Mouse (Mus musculus) G1E-ER4 (cell line): ENCODE data around the gene Agrp. TPM values are rescaled to one million over a fixed set of nuclear protein-coding genes. Genes with fewer than 3 reads are reported as not detected.

Experiments used
- GATA1 ChIP-seq: IDR thresholded peaks from one replicate; pipeline ENCODE4 v1.8.0; 2012; ENCODE audit warnings: low read length, inconsistent platforms
- polyA plus RNA-seq: library from polyadenylated mRNA; stranded (reverse); fragments of >175 nt; gene quantifications from 2 replicates; pipeline ENCODE4 v1.2.3, GENCODE M21; 2012

The Agrp gene
- 0.10 TPM in 1 of 2 replicates, not detected in the other for polyA plus RNA-seq

DNA sequence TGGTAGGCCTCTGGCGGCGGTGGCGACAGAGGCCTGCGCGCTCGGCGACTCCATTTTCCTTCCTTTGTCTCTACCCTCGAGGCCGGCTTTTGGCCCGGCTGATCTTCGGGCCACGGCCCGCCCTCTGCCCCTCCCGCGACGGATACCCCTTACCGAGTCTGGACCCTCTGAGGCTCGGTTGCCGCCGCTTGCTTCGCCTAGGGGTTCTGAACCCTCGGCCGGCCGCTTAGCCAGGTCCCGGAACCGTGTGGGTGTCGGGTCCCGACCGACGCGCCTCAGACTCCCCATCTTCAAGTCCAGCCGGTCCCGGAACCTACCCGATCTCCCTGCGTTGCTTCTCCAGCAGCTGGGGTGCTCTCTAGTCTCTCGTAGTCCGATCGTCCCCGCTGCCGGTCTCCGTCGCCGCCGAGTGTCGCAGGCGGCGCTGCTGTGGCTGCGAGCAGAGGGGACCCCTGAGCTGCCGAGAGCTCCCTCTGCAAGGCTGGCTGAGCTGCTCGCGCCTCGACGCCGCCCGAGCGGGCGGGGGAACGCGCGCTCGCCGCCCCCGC lies at the start of gene Agrp:
Agrp (minus strand) TSS at position 431 of the 548 bp plus-strand sequence.
- TF ChIP-seq GATA1 = no peak

DNA sequence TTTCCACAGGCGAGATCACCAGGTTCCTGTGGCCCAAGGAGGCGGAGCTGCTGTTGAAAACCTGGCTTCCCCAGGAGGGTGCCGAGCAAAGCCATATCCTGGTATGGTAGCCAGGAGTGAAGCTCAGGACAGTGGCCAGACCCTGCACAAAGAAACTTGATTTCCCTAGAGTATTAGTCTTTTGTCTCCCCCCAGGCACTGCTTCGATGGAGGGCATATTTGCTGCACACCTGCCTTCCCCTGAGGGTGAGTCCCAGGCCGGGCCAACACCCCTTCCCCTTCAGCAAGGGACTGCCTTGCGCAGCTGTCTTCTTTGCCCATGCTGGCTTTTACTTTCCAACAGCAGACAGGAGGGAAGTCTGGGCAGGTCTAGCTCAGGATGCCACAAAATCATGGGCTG lies 49.4 kb upstream of the Agrp start:
- no peak for TF ChIP-seq GATA1

DNA sequence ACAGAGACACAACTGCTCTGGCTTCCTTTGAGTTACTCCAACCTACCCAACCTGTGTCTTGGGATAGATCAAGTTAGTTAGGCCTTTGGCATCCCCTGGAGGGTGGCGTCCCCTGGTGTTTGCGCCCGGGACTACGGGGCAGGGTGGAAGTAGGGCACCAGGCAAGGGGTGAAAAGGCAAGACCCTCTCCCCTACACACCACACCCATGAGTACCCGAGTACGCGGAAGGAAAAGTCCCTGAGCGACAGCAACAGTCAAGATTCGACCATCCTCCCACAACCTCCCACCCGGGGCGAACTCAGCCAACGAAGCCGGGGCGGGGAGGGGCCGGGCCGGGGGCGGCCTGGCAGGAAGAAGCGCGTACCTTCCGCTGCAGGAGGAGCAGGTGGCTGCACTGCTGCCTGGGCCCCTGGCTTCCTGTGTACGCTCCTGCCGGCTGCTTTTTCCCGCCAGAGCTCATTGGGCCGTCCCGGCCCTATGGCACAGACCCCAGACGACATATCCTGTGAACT lies 48.7 kb upstream of the Agrp start, which contains the start of gene Carmil2:
Carmil2 (plus strand) TSS at position 479 of the 513 bp plus-strand sequence.
- no peak for TF ChIP-seq GATA1

DNA sequence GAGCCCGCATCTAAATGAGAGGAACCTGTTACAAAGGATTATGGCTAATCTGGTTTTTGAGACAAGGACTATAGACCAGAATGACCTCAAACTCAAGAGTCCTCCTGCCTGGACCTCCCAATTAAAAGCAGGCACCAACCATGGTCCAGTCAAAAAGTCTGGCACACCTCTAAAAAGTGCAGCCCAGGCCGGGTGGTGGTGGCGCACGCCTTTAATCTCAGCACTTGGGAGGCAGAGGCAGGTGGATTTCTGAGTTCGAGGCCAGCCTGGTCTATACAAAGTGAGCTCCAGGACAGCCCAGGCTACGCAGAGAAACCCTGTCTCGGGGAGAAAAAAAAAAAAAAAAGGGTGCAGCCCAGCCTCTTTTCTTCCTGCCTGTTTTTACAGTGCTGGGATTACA lies 48.1 kb upstream of the Agrp start:
- TF ChIP-seq GATA1 = no peak

DNA sequence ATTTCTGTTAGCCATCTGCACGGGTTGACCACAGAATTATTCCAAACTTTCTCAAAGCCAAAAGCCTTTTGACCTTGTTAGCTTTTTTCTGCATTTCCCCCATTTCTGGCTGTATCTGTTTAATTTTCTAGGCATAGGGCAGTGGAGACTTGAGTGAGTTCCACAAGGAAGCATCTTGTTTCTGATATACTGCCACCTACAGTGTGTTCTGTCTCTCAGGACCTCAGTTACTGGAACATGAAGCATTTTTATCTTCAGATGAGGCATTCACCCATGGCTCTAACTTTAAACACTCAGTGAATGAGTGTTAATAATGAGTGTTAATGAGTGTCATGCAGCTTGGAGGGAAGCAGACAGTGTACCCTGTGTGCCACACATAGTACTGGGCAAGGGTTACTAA lies 40.7 kb upstream of the Agrp start:
- TF ChIP-seq GATA1 = no peak

DNA sequence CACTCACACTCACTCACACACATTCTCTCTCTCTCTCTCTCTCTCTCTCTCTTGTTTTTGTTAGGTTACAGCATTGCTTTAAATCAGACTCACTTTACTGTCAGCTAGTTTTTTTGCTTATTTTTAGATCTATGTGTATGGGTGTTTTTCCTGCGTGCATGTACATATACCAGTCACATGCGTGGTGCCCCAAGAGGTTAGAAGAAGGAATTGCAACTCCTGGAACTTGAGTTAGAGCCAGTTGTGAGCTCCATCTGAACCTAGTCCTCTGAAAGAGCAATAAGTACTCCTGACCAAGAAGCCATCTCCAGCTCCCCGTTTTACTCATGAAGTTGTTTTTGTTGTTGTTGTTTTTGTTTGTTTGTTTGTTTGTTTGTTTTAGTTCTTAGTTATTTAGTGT lies 24.0 kb upstream of the Agrp start:
- TF ChIP-seq GATA1 = no peak

DNA sequence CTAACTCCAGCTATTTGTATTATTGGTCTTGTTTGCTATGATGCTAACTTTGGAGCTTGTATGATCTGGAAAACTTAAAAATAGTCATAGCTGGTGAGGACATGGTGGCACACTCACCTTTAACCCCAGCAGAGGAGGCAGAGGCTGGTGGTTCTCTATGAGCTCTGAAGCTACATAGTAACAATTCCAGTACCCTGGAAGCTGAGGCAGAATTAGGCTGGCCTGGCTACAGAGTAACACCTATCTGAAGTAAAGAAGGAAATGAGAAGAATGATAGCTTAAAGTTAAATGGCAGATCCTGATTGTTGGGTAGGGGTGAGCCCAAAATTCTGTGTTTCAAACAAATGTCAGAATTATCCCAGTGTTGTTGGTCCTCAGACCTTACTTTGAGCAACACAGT lies 20.4 kb upstream of the Agrp start:
- no peak for TF ChIP-seq GATA1

DNA sequence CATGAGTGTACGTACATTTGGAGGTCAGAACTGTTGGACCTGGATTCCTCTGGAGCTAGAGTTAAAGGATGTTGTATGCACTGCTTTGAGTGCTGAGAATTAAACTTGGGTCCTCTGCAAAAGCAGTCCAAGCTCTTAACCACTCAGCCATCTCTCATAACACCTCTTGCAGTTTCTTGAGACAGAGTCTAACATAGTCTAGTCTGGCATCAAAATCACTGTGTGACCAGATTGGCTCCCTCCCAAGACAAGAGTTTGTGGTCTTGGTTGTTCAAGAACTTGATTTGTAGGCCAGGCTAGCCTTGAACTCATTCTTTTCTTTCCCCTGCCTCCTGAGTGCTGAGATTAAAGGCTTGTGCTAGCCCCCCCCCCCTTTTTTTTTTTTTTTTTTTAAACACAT lies 11.7 kb upstream of the Agrp start:
- TF ChIP-seq GATA1 = no peak

DNA sequence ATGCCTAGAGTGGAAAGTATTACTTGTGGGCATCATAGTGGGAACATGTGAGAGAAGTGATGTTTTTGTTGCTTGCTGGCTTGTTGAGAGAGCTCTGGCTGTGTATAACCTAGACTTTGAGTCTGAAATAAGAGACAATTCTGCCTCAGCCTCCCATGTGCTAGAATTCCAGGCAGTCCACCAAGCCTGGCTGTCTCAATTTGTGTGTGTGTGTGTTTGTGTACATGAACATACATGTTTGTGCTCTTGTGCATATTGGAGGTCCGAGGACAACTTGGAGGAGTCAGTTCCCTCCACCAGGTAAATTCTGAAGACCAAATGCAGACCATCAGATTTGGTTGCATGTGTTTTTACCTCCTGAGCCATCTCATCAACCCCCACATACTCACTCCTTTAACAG lies 8.0 kb upstream of the Agrp start:
- no peak for TF ChIP-seq GATA1

DNA sequence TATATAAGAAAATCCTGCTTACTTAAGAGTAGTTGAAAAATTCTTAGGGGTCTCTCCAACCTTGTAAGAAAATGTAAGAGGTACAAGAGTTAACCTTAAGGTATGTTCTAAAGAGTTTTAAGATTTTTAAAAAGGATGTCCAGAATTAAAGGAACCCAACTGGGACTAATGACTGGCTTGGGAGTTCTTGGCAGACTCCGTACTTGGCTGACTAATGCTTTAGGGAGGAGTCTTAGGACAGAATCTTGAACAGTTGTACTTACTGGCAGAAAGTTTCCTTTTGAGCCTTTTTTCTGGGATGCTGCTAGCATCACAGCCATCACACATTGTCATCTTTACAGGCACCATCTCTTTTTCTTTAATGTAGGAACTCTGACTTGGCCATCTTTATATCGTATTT lies 3.3 kb upstream of the Agrp start:
- no peak for TF ChIP-seq GATA1

DNA sequence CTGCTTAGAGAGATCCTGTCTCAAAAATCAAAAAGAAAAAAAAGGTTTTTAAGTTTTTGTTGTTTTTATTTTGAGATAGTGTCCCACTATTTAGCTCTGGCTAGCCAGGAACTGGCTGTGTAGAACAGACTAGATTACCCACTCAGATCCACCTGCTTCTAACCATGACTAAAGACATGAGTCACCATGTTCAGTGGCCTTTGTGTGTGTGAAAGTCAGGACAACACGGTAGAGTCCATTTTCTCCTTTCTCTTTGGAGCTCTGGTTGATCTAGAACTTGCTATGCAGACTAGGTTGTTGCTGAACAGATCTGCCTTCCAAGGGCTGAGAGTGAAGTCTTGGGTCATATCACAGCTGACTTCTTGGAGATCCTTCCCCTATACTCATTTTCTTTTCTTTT lies 2.6 kb upstream of the Agrp start:
- no peak for TF ChIP-seq GATA1

DNA sequence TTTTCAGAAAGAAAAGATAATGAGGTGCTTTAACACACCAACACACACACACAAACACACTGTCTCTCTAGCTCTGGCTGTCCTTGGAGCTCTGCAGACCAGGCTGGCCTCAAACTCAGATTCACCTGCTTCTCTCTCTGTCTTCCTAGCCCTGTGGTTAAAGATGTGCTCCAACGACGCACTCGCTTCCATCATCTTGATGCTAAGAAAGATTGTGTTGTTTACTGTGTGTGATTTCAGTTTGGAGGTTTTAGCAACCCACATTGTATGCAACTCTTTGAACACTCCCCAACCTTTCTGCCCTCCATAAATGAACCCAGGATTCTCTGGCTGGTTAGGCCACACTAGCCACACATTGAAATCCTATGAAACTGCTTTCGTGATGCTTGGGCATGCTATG lies 1.3 kb upstream of the Agrp start:
- no peak for TF ChIP-seq GATA1

DNA sequence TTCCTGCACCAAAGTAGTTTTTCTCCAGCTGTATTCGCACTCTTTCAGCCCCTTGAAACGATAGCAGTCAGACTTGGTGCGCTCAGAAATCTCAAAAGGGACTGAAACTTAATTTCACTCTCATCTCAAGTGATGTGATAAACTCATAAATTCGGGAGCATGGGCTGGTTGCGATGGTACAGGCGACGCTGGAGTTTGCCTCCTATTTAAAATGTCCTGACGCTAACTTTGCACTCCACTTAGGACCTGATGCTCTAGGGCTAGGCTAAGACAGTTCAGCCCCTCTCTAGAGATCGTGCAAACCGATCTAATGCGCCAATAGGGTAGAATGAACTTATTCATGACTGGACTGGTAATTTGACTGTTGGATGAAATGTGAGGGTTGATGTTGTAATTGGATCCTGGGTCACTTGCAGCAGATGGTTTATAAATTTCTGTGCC lies 428 bp upstream of the Agrp start:
- no peak for TF ChIP-seq GATA1

DNA sequence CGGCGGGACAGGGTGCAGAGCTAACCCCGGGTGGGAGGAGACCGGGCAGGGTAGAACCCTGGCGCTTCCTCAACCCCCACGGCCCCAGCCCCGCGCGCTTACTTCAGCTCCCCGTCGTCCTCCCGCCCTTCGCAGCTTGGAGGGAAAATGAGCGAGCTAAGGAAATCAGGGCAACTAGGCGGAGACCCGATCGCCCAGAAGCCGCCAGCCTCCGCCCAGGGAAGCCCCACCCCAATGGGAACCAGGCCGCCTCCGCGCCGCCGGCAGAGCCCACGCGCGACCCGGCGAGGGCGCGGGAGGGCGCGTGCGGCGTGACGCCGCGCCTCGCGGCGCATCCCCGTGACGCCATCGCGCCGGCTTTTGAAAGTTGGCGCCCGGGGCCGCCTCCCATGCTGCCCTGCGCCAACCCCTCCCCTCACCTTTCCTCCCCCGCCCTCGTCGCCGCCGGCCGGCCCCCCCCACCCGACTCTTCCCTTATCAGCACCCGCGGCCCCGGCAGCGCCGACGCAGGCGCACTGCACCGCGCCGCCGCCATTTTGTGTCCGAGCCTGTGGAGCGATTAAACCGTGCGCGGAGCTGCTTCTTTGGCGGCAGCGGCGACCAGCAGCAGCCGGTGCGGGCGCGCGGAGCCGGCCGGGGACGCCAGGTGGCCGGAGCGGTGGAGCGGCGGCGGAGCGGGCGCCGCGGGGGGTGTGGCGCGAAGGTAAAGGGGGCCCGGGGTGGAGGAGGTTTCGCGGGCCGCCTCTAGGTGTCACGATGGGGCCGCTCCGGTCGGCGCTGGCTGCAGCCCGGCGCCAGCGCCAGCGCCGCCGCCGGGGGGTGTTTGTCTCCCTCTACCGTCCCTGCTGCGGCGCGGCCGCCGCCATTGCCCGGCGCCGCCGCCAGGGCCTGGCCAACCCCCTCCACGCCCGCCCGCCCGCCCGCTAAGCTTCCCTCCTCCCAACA lies 903 bp downstream of the Agrp start, which contains the start of gene Ctcf:
Ctcf (plus strand) TSS at position 551 of the 945 bp plus-strand sequence.
- no peak for TF ChIP-seq GATA1

DNA sequence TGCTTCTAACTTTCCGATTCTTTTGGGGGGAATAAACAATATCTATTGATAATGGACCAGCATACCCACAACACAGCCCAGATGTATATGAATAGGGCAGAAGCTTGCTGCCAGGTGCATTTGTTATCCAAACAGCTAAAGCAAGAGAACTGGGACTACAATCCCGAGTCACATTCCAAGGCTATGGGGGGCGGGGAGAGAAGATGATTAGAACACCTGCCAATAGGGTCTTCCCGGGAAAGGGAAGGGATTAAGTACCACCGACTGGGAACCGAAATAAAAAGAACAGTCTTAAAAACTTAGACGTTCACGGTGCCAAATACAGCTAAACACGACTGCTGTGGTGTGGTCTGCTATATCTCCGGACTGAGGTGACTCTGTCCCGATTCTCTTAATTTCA lies 1.7 kb downstream of the Agrp start:
- no peak for TF ChIP-seq GATA1

DNA sequence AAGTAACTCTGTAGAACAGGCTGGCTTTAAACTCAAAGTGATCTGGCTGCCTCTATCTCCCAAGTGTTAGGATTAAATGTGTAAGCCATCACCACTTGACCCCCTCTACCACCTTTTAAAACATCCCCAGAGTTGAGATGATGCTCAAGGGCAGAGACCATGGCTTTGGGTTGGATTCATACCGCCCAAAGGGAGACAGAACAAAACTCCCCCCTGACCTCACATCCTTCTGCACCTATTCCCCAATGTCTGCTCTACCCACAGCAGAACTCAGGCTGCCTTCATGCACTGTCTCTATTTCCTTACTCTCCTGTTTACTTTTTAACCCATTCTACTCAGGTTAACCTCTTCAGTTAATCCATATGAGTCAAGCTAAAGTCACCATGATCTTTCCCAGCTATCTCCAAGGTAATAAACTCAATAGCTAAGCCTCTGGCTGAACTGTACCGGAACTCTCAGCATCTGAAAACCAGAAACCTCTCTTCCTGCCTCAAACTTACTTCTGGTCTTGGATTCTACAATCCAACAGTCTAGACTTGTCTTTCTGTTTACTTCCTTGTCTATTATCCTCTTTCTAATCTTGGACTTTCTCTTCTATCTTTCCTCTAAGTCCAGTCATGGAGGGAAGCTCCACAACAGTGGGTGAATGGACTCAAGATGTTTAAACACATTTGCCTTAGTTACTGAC lies 2.3 kb downstream of the Agrp start:
- no peak for TF ChIP-seq GATA1
